Mouse (Mus musculus): Measurements from ENCODE around the gene Nlrc5.
A peak's percentile ranks its signal among the peaks of the same experiment; 100 is the strongest.
"Not testable (repeated sequence)": the region's sequence is repeated elsewhere in the genome, so short reads cannot be mapped to it uniquely, and the experiment has no call there.

Gene Nlrc5

DNA sequence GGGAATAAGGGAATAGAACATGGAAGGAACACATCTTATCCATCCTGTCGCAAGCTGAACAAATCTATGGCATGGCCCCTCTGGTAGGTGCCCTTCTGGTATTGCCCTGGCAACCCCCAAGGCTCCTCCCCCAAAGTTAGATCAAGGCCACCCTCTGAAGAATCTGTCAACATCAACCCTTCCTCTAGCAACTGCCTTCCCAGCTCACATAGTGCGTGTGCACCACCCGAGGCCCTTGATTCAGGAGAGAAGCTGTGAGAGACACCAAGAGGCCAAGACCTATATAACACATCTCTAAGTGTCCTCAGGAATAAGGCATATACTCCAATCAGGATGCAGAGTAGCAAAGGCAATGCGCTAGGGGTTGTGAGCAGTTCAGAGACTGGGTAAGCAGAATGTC, 11.9 kb upstream of the Nlrc5 start:
- DNase-seq (ENCODE audit: low spot score) = no peak

DNA sequence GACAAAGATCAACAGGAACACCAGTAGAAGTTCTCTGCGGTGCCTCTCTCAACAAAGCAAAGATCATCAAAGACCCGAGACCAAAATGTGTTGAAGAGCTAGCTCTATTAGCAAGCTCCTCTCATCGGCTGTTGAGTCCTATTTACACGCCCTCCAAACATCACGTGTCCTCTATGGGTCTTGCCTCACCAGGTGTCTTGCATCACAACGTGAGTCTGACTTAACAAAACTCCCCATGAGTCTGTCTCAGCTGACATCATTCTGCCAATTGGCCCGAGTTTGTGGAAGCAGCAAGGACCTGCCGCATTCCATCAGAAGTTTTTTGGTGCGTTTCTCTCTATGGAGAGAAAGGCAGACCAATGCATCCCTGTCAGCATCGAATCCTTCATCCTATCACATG, 6.2 kb upstream of the Nlrc5 start:
- DNase-seq (ENCODE audit: low spot score) = peak; percentile 32

DNA sequence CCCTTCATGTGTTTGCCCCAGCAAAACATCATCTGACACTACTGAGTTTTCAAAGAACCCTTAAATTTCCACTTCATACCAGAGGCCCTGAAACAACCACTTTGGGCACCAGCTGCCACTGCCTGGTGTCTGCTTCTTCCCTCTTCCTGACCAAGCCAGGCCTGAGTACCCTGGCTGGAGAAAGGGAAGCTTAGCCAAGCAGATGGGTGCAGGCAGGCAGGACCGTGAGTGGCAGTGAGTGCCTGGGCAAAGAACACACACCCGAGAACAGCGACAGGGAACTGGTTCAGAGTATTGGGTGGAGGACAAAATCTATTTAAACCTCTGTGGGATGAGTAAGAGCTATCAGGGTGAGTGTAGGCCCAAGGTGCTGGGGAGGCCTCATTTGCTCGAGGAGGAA, 5.7 kb upstream of the Nlrc5 start:
- DNase-seq (ENCODE audit: low spot score) = no peak

DNA sequence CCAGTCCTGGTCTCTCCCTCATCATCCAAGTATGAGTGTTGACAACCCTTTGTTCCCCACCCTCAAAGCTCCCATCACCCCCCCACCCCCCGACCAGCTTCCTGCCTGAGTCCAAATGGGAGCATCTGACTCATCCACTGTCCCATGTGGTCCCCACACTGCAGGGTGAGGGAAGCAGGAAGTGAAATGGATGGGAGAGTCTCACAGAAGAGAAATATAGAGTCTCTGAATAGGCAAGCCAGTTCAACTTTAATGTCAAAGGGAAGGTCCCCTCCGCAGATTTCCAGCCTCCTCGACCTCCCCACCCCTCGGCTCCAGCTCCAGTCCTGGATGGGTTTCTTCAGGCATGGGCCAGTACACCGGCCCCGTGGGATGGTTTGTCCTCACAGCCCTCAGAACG, 4.8 kb upstream of the Nlrc5 start:
- DNase-seq (ENCODE audit: low spot score) = no peak

DNA sequence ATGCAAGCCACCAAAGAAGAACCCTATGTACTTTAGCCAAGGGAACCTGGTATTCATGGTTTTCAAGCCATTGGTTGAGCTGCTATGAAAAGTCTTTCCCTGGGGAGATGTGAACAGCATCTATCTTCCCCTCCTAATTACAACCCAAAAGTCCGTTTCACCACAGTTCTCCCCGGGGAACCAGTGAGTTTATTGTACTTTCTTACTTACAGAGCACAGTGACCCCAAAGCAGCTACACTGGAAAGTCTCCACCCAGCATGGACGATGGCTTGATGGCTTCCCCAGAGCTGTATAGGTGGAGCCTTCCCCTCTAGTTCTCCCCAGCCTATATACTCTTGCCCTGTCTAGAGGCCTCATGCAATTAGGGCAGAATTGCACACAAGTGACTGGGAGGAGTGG, 1.9 kb upstream of the Nlrc5 start:
- DNase-seq (ENCODE audit: low spot score) = no peak

DNA sequence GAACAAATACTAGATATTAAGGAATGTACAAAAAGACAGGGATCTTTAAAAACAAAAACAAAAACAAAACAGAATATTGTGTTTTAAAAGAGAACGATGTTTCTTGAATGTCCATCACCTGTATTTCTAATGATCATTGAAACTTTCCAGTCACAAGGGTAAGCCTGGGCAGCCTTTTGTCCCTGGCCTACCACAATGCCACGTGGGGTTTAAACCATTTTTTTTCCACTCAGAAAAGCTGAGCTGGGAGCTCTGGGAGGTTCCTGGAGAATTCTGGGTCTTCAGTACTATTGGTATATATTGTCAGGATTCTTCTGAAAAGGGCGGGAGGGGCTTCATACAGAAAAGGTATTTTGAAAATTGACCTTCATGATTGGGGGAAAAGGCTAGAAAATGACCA, 802 bp downstream of the Nlrc5 start:
- DNase-seq (ENCODE audit: low spot score) = no peak

DNA sequence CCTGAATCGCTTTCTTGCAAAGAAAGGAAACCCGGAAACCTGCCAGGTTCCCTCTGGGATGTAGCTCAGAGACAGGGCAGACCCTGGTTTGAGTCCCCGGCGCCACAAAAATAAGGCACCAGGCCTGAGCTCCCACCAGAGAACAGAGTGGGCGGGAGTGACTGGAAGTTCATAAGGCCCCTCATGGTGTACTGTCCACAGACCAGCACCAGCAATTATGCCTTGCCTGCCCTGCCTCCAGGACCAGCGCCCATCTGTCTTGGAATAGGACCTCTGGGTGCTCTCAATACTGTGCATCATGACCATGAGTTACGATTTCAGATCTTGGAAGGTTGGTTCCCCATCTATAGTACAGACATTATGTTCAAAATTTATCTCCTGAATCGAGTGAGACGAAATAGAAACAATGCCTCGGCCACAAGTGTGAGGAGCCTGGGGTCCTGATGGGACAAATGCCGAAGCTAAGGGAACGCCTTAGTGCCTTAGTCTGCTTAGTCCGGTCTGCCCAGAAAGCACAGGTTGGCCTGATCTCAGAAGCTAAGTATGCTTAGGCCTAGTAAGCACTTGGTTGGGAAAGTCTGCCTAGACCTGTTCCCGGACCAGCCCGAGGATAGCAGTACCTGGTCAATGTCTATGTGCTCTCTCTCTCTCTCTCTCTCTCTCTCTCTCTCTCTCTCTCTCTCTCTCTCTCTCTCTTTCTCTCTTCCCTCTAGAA, 1.4 kb downstream of the Nlrc5 start:
- no peak for DNase-seq (ENCODE audit: low spot score)

DNA sequence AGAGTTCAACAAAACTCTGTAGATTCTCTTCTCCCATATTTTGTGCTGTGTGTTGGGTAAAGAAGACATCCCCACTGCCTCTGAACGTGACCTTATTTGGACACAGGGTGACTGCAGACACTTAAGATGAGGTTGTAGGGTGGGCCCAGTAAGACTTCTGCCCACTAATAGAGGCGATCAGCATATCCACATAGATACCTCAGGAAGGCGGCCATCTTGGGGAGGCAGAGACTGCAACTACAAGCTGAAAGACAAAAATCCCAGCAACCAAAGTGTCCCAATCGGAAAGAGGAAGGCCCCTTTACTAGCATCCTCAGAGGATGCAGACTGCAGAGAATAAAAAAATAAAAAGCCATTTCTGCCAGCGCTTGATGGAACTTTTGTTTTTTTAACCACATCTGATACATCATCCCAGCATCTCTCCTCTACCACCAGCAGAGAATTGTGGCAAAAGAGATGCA, 2.0 kb downstream of the Nlrc5 start:
- no peak for DNase-seq (ENCODE audit: low spot score)

DNA sequence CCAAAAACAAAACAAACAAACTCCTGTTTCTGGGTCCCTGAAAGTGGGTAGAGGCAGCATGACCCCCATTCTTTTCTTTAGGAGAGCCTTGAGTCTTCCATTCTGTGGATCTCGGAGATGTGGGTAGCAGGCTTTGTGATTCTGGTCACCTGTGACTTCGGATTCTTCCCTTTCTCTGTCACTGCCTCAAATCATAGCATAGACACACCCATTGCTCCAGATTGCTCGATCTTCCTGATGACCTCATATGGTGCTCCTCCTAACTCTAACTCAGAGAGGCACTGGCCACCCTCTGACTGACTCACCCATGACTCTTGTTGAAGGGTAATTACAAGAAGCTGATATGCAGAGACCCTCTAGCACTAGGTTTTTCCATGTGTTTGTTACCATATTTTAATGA, 2.7 kb downstream of the Nlrc5 start:
- no peak for DNase-seq (ENCODE audit: low spot score)

DNA sequence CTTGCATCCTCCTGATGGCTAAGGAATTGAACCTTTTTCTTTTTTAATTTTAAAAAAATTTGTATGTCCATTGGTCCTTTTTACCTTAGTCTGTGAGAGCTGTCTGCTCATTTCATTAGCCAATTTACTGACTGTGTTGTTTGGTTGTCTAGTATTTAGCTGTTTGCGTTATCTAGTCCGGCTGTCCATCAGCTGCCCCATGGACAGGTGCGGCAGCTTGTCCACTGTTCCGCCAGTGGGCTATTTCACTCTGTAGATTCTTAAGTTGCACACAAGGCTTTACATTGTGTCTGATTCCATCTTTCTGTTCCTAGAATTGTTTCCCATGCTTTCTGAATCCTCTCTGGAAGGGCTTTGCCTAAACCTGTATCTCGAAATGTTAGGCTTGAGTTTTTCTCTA, 4.5 kb downstream of the Nlrc5 start:
- DNase-seq (ENCODE audit: low spot score) = no peak

DNA sequence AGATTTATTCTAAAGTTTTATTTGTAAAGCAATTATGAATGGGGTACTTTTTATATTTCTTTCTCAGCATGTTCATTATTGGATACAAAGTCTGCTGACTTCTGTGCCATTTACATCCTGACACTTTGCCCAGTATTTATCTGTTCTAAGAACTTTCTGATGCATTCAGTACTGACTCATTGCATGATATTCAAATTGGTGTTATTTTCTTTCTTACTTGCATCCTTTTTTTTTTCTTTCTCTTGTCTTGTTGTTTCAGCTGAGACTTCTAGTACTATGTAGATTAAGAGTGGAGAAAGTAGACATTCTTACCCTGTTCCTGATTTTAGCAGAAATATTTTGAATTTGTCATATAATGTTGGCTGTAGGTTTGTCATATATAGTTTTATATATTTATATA, 5.5 kb downstream of the Nlrc5 start:
- no peak for DNase-seq (ENCODE audit: low spot score)

DNA sequence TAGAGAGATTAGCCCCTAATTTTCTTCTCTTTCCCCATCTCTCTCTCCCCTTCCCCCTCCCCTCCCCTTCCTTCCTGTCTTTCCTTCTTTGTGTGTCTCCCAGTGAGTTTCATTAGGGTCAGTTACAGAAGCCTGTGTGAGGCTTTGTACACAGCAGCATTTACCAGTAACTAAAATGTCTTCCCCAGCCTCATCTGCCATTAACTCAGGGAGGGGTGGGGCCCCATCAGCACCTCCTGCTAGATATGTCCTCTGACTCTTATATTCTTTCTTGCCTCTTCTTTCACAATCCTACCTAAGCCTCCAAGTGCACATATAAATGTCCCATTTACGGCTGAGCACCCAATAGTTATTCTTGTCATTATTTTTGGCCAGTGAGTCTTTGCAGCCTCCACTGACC, 6.2 kb downstream of the Nlrc5 start:
- DNase-seq (ENCODE audit: low spot score) = no peak

DNA sequence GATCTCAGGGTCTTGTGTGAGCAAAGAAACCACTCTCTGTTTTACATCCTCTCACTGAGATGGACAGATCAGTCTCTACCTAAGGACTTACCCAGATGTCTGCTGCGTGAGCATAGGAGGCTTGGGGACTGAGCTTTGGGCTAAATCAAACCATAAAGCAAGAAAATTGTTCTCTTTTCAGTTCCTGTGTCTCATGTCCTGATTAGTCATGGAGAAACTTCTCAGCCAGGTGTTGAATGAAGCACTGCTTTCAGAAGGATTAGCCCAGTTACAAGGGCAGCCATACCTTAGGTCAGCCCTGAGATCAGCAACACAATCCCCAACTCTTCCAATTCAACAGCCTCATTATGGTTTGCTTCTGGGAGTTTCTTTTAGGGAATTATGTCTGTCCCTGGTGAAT, 7.5 kb downstream of the Nlrc5 start:
- DNase-seq (ENCODE audit: low spot score) = no peak

DNA sequence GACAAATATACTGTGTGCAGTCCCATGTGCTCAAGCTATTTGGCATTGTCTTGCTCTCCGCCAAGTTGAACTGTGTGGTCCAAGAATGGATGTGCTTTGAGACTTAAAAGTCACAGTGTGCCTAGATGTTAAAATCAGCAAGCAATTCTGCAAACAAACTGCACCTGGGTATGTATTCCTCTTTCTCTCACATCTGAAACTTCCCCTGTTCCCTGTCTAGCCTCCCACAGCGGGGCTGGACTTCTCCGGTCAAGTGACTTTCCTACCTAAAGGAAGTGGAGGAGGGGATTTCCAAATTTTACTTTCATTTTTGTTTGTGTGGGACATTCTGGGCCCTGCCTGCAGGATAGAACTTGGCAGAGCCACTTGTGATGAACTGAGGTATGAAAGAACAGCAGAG, 9.0 kb downstream of the Nlrc5 start:
- peak; percentile 7 for DNase-seq (ENCODE audit: low spot score)

DNA sequence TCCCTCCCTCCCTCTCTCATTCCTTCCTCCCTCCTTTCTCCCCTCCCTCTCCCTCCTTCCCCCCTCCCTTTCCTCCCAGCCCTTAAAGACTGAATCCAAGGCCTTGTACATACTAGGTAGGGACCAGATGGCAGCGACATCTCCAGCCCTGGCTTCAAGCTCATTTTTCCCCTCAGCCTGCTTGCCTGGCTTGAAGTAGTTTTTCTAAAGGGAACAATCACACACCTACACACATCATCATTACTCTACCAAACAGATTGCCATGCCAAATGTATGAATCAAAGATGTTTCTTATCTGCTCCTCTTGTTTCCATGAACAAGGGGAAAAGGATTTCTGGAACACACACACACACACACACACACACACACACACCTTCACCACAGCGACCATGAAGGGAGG, 10.3 kb downstream of the Nlrc5 start:
- DNase-seq (ENCODE audit: low spot score) = no peak

DNA sequence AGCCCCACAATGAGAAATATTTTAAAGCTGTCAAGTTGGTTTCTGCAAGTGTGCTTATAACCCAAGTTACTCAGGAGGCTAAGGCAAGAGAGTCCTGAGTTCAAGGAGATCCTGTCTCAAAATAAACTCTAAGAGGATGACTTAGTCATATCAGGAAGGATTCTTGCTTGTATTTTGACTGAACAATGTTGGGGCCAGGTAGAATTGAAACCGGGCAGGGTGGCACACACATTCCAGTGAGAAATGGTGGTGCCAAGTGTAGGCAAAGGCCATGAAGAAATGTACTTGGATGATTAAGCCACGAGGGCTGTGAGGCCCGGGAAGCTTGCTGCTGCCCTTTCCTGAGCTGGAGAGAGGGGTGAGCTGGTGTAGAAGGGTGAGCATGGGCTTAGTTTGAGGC, 13.0 kb downstream of the Nlrc5 start:
- no peak for DNase-seq (ENCODE audit: low spot score)

DNA sequence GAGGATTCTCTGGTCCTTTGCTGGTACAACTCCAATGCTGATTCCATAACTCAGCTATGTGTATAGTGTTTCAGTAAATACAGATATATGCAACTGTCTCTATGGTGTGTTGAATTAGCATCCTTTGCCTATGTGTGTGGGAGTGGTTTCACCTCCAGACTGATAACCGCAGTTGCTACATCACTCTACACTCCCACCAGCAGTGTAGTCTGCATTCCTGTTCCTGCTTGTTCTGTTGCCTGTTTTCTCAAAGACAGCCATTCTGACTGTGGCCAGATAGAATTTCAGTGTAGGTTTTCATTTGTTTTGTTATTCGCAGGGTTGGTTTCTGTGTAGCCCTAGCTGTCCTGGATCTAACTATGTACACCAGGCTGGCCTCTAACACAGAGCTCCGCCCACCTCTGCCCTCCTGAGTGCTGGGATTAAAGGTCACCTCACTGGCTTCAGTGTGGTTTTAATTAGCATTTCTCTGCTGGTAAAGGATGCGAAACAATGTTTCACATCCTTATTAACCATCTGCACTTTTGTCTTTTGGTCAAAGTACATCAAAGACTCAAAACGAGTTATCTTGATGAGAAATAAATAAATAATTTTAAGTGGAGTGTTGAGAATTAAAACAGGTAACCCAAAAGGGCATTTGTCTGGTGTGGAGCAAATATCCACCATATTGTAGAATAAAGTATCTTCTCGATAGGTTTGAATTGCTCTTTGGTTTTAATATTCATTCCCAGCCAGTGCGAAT, 13.6 kb downstream of the Nlrc5 start:
- DNase-seq (ENCODE audit: low spot score) = no peak

DNA sequence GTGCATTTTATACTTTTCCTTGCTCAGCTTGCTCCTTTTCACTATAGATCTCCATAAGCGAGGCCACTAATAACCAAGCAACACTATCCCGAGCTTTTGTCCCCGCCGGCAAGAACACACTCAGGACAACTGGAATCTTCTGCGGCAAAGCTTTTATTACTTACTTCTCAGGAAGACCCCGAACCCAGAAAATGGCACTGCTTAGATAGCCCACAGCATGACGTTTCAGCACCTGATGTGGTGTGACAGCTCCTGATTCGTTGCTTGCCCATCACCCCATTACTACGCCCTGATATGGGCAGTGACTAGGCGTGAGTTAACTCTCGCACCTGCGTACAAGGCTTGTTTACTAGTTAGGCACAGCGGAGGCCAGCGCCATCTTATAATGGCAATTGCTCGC, 18.8 kb downstream of the Nlrc5 start:
- not testable (repeated sequence) for DNase-seq (ENCODE audit: low spot score)

DNA sequence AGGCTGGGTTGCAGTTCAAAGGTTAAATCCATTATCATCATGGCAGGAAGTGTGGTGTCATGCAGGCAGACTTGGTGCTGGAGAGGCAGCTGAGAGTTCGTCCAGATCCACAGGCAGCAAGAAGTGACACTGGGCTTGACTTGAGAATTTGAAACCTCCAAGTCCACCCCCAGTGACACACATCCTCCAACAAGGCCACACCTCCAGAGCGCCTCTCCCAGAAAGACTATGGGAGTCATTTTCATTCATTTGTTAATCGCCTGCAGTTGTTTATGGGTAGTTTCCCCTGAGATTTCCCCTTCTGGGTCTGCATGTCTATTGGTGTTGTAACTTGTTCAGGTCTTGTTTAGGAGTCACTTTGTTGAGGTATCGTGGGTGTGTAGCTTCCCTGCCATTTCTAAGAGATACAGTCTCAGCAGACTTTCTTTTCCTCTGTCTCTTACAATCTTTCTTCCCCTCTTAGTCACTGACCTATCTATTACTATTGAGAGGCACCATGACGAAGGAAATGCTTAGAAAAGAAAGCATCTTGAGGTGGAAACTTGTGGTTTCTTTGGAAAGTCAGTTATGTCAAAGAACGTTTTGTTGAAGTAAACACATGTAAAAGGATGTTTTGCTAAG, 19.8 kb downstream of the Nlrc5 start:
- no peak for DNase-seq (ENCODE audit: low spot score)

DNA sequence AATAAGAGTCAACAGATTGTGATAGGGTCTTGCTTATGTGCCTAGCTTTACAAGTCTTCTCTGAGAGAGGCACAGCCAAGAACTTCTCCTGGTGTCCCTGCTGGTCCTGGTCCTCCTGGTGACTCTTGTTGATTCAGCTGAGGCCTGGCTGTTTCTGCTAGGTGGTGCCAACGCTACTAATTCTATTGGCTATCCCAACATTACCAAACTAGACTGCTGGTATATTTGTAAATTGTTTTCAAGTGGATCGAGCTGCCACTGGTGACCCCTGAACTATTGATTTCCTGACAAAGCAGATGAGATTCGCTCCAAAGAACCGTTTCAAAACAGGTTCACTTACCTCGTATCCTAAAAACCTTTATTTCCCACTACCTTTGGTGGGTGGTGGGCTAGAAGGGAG, 20.7 kb downstream of the Nlrc5 start:
- no peak for DNase-seq (ENCODE audit: low spot score)

DNA sequence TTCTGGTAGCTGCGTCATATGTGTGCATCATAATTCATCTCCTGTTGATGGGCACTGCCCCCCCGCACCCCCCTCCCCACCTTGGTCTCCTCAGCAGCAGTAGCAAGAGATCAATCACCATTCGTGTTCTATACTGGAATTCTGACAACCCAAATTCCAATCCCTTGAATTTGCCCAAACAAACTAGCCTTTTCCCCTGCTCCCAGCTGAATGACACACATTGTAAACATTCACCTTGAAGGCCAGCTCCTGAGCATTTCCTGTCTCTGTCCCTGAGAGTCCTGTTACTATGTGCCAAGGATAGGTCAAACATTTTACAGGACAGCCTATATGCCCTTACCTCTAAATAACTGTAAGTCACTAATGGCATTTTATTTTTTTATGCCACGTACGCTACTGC, 21.9 kb downstream of the Nlrc5 start:
- no peak for DNase-seq (ENCODE audit: low spot score)

DNA sequence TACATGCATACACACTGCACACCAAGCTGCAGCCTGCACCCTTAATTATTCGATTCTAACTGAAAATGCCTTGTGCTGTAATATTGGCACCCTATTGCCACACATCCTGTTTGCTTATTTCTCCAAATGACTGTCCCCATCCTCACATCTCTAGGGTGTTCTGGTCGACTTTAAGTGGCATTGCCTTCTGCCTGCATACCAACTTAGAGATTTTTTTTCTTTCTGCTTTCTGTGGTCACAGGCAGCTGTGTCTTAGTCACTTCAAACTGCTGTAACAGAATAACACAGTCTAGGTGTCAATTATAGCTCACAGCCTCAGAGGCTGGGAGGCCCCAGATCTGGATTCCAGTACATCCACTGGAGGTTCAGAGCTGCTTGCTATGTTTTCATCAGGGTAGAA, 24.4 kb downstream of the Nlrc5 start:
- DNase-seq (ENCODE audit: low spot score) = no peak

DNA sequence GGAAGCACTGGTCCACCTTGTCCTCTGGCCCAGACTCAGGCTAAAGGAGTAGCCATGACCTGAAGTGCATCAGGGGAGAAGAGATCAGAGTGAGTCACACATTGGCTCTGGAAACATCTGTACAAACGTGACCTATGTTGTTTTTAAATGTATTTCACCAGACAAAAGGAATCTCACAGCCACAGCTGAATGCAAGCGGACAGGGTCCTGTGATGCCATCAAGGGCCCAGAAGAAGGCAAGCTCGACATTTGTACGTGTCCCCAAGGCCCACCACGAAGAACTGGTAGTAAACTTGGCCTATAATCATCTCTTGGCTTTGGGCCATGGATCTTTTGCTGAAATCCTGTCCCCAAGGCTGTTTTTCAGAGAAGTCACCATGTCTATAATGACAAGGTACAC, 35.5 kb downstream of the Nlrc5 start:
- no peak for DNase-seq (ENCODE audit: low spot score)

DNA sequence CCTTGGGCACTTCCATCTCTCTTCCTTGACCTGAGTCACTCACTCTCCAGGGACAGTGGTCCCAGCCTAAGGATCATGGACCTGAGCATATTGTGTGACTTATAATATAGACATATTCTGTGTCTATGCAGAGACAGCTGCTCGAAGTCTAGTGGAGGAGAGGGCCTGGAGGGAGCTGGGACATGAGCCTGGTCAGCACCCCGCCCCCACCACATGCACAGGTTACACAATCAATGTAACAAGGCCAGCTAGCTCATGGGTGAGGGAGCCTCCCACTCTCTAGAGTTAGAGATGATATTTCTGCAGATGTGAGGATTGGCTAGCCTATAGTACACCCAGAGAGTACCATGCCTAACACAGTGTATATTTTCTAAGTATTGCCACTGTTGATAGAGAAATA, 36.6 kb downstream of the Nlrc5 start:
- no peak for DNase-seq (ENCODE audit: low spot score)
